Comparison of ENCODE assay signal across 16 mouse cellular contexts in genomic region chr5:115091015-115091414, GRCm38 (mm10). TPM values are rescaled to one million over a fixed set of nuclear protein-coding genes. Genes with fewer than 3 reads are reported as not detected.
"Had no signal": no experiment of that assay in that cellular context is flagged by ENCODE, and none has a peak within 500 bp of the region (broad histone marks: within the 10 kb centered on the region; RNA-seq: fewer than 3 reads in every experiment).

No protein-coding gene starts in this region.

- H3K27ac ChIP-seq: limb, embryonic 10.5 days; liver, embryonic 13.5 days; neural tube, embryonic 15.5 days had no signal

- H3K27me3 ChIP-seq: liver, embryonic 13.5 days; neural tube, embryonic 15.5 days had no signal

- DNase-seq: kidney, adult 18-20 months; kidney, postnatal 10 days; kidney, postnatal 4 days; liver, embryonic 13.5 days; lung, adult 18-20 months; midbrain, embryonic 14.5 days; spleen, adult 18-20 months; thymus, adult 18-20 months; thymus, postnatal 25 days had no signal

- H3K9ac ChIP-seq: liver, embryonic 13.5 days; neural tube, embryonic 15.5 days had no signal

- H3K4me3 ChIP-seq: limb, embryonic 10.5 days; liver, embryonic 13.5 days; myocyte; neural tube, embryonic 15.5 days had no signal

- H3K4me2 ChIP-seq: liver, embryonic 13.5 days; neural tube, embryonic 15.5 days had no signal

- H3K4me1 ChIP-seq: limb, embryonic 10.5 days; neural tube, embryonic 15.5 days had no signal

- H3K9me3 ChIP-seq: limb, embryonic 10.5 days; liver, embryonic 13.5 days; neural tube, embryonic 15.5 days had no signal

RNA-seq across cellular contexts. Expression of gene Gm10401, which starts 7.1 kb away (rescaled TPM):
- total RNA-seq: layer of hippocampus, adult 8-10 months; layer of hippocampus, postnatal 14 days; left cerebral cortex, adult 18-20 months; left cerebral cortex, postnatal 14 days had no signal
